Mouse (Mus musculus): ENCODE results near the gene S1pr2. TPM values are rescaled to one million over a fixed set of nuclear protein-coding genes. Genes with fewer than 3 reads are reported as not detected.
A peak's percentile ranks its signal among the peaks of the same experiment; 100 is the strongest.

Gene S1pr2
- polyA plus RNA-seq, 1 experiment, result 32.1 TPM

DNA sequence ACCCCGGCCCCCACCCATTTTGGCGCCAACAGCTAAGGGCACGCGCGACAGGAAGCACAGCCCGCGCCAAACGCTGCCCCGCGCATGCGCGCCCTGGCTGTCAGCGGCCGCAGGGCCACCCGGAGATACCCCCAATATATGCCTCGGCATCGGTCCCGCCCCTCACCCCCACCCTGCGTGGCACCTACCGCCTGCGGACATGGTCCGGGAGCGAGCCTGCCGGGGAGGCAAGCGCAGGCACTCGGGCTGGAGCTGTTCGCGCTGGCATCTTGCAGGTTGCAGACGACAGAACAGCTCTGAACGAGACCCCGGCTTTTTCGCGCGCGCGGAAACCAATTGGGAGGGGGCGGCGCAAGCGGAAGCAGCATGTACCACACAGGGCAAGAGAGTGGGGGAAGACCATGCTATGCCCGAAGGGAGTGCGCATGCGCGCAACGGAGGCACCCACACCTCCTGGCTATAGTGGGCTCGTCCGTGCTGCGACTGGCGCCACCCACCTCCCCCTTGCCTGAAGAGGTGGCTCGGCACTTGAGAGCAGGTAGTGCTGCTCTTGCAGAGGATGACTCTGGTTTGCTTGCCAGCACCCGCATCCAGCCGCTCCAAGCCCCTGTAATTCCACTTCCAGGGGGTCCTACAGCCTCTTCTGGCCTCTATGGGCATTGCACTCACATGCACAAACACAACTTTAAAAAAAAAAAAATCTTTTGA lies 23.9 kb downstream of the S1pr2 start:
- no peak for TF ChIP-seq CTCF (IDR thresholded peaks at IDR 0.05; ENCODE audit: insufficient read depth, low read length)
- peak; percentile 25; the same call in 1 of the 2 replicates for TF ChIP-seq POLR2A (IDR thresholded peaks at IDR 0.05; ENCODE audit: borderline replicate concordance, extremely low read depth, low read depth, low read length)
- peak; percentile 91 for DNase-seq
- Histone ChIP-seq H3K4me3 (replicated peaks; ENCODE audit: extremely low read depth, low read depth, low read length) (peak overlapping the region; percentile 94), H3K4me1 (ENCODE audit: control insufficient read depth, insufficient read depth, low read length) (peaks cover 6% of the 10 kb centered on the region; the same call in 1 of the 2 replicates)
- WGBS, result under 1% methylated on average over 51 of the region's 51 CpGs

DNA sequence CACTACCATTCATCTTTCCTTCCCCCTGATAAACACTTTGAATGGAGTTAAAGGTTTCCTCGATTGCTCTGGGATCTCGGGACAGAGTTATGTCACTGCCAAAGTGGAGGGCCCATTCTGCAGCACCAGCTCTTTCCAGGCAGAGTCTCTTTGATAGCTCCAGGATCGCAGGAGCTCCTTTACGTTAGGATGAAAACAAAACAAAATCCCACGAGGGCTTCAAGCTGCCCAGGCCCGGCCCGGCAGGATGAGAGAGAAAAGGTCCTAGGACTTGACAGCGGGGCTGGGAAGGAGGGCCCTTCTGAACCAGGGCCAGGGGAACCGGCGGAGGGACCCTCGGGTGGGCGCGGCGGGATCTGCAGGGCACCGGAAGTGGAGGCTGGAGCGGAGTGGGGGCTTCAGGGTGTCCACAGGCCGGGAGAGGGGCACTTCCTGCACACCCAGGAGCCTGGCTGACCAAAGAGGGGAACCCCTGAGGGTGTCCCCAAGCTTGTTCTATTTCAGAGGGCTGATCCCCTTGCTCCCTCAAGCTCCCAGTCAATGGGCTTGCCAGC lies 24.5 kb downstream of the S1pr2 start:
- WGBS, result 2% methylated on average over 17 of the region's 17 CpGs
- H3K4me1 ChIP-seq (ENCODE audit: control insufficient read depth, insufficient read depth, low read length), result peaks cover 6% of the 10 kb centered on the region; the same call in 1 of the 2 replicates
- no peak for DNase-seq
- H3K4me3 ChIP-seq (replicated peaks; ENCODE audit: extremely low read depth, low read depth, low read length), result peak overlapping the region; percentile 94
- TF ChIP-seq POLR2A (IDR thresholded peaks at IDR 0.05; ENCODE audit: borderline replicate concordance, extremely low read depth, low read depth, low read length) (no peak), CTCF (IDR thresholded peaks at IDR 0.05; ENCODE audit: insufficient read depth, low read length) (no peak)

DNA sequence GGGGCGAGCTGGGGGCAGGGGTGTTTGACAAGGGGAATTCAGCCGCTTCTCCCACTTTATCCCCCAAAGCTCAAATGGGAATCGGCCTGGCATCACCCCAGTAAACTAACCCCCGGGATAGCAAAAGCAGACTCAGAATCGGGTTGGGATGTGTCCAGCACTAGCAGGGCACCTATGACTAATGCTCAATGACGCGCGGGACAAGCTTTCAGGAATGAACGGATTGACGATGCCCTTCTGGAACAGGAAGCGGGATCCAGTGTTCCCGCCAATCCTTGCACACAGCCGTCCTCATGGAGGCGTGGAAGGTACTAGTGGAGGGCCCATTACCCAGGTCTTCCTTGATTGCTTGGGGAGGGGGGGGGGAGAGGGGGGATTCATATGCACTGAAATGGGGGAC lies 25.1 kb downstream of the S1pr2 start:
- 6% methylated on average over 14 of the region's 14 CpGs for WGBS
- Histone ChIP-seq H3K4me1 (ENCODE audit: control insufficient read depth, insufficient read depth, low read length) (peaks cover 6% of the 10 kb centered on the region; the same call in 1 of the 2 replicates), H3K4me3 (replicated peaks; ENCODE audit: extremely low read depth, low read depth, low read length) (peak overlapping the region; percentile 2)
- TF ChIP-seq POLR2A (IDR thresholded peaks at IDR 0.05; ENCODE audit: borderline replicate concordance, extremely low read depth, low read depth, low read length), result no peak
- TF ChIP-seq CTCF (IDR thresholded peaks at IDR 0.05; ENCODE audit: insufficient read depth, low read length), result no peak
- DNase-seq, result no peak

DNA sequence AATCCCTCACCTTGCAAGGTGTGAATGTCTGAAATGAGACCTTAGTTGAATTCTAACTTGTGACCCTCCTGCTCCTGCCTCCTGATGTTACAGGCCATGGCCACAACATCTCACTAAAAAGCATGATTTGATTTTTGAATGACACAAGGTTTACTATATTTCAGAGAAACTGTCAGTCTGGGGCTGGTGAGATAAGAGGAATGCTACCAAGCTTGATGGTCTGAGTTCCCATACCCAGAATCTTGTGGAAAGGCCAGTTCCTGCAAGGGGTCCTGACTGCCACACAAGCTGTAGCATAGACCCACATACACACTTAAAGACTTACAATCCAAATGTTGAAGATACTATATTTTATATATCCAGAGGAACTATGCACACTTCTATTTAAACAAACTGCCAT lies 26.2 kb downstream of the S1pr2 start:
- Histone ChIP-seq H3K4me1 (ENCODE audit: control insufficient read depth, insufficient read depth, low read length) (peaks cover 6% of the 10 kb centered on the region; the same call in 1 of the 2 replicates), H3K4me3 (replicated peaks; ENCODE audit: extremely low read depth, low read depth, low read length) (no peak overlapping the region)
- DNase-seq, result no peak
- TF ChIP-seq POLR2A (IDR thresholded peaks at IDR 0.05; ENCODE audit: borderline replicate concordance, extremely low read depth, low read depth, low read length), result no peak
- TF ChIP-seq CTCF (IDR thresholded peaks at IDR 0.05; ENCODE audit: insufficient read depth, low read length), result no peak

DNA sequence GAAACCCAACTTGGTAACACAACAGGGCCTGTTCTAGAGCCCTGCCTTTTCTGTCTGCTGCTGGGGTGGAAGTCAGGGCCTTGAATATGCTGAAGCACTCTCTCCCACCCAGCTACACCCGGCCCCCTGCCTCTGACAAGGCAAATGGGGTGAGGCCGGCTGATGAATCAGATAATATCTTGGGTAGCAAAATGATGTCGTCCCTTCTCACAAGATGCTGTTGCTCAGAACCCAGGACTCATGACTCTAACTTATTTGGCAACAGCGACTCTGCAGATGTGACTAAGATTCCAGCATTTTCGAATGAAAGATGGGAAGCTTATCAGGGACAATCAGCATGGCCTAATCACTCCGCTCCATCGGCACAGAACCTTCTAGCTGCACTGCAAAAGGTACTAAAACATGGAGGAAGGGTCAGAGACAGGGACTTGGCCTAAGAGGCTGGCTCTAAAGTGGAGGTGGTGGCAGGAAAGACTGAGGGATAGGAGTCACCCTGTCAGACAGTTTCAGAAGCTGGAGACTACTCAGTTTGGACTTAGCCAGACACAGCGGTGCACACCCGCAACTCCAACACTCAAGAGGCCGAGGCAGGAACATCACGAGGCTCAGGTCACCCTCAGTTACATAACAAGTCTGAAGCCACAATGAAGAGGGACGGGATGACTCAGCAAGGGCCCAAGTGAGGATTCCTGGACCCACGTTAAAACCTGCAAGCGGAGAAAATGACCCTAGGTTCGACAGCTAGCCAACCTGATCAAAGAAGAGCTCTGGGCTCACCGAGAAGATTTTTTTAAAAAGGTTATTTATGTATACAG lies 30.3 kb downstream of the S1pr2 start:
- peaks cover 1% of the 10 kb centered on the region; the same call in 1 of the 2 replicates for H3K4me1 ChIP-seq (ENCODE audit: control insufficient read depth, insufficient read depth, low read length)
- no peak overlapping the region for H3K4me3 ChIP-seq (replicated peaks; ENCODE audit: extremely low read depth, low read depth, low read length)
- WGBS, result 64% methylated on average over 16 of the region's 16 CpGs
- TF ChIP-seq POLR2A (IDR thresholded peaks at IDR 0.05; ENCODE audit: borderline replicate concordance, extremely low read depth, low read depth, low read length) (no peak), CTCF (IDR thresholded peaks at IDR 0.05; ENCODE audit: insufficient read depth, low read length) (no peak)
- no peak for DNase-seq

DNA sequence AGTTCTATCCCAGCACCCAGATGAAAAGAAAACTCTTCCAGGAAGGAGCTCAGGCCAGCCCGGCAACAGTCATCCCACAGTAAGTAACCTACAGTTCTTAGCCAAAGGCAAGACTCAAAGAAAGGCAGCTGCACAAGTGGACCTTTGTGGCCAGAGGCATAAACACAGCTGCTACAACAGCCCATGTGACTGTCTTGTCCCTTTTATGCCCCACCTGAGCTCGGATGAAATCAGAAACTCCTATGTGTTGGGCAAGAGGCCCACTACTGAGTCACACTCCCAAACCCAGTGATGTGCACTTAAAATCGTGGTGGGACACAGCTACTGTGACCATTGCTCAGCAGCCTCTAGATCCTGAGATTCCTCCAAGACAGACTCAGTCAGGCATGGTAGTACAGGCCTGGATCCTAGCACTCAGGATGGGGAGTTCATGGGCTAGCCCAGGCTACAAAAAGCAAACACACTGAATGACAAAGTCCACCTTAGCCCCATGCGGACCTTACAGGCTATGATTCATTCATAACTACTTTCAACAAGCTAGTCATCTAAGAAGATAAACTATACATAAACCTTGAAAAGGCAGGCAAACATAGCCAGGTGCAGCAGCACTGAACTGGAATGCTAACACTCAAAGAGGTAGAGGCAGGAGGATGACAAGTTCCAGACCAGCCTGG lies 31.7 kb downstream of the S1pr2 start:
- TF ChIP-seq CTCF (IDR thresholded peaks at IDR 0.05; ENCODE audit: insufficient read depth, low read length) (no peak), POLR2A (IDR thresholded peaks at IDR 0.05; ENCODE audit: borderline replicate concordance, extremely low read depth, low read depth, low read length) (no peak)
- 59% methylated on average over 4 of the region's 4 CpGs for WGBS
- H3K4me1 ChIP-seq (ENCODE audit: control insufficient read depth, insufficient read depth, low read length), result no peaks in the 10 kb centered on the region
- H3K4me3 ChIP-seq (replicated peaks; ENCODE audit: extremely low read depth, low read depth, low read length), result no peak overlapping the region
- DNase-seq, result no peak

DNA sequence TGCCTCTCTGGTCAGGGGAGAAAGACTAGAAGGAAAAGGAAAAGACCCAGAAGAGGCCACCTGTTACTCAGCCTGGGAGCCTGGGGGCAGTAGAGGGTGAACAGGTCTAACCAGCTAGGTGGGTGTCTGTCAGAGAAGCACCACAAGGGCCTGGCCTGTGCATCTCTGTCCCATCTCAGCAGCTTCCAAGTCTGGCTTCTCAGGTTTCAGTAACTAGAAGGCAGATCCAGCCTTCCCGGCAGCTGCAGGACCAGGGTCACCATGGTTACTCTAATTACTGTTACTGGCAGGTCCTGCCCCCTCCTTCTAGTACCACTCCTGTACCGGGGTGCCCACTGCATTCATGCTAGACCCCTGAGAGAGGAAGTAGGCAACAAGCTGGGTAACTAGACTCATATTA lies 32.7 kb downstream of the S1pr2 start:
- TF ChIP-seq POLR2A (IDR thresholded peaks at IDR 0.05; ENCODE audit: borderline replicate concordance, extremely low read depth, low read depth, low read length) (no peak), CTCF (IDR thresholded peaks at IDR 0.05; ENCODE audit: insufficient read depth, low read length) (no peak)
- DNase-seq, result no peak
- 25% methylated on average over 2 of the region's 2 CpGs for WGBS
- Histone ChIP-seq H3K4me3 (replicated peaks; ENCODE audit: extremely low read depth, low read depth, low read length) (no peak overlapping the region), H3K4me1 (ENCODE audit: control insufficient read depth, insufficient read depth, low read length) (no peaks in the 10 kb centered on the region)

DNA sequence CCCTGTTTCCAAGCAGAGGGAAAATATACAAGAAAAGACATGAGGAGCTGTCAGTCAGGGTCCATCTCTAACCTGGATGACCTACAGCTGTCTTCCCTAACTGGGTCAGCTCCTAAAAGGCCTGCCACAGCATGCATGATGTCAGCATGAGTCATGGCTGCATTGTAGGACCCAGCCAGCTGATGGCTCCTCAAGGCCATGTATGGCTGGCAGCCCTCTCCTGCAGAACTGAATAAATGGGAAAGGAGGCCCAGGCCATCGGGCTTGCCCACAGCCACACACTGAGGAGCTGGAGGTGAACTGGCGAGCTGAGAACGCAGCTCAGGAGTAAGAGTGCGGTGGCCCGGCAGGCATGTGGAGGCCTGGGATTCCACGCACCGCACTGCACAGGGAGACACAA lies 33.2 kb downstream of the S1pr2 start:
- DNase-seq, result no peak
- Histone ChIP-seq H3K4me1 (ENCODE audit: control insufficient read depth, insufficient read depth, low read length) (no peaks in the 10 kb centered on the region), H3K4me3 (replicated peaks; ENCODE audit: extremely low read depth, low read depth, low read length) (no peak overlapping the region)
- TF ChIP-seq POLR2A (IDR thresholded peaks at IDR 0.05; ENCODE audit: borderline replicate concordance, extremely low read depth, low read depth, low read length) (no peak), CTCF (IDR thresholded peaks at IDR 0.05; ENCODE audit: insufficient read depth, low read length) (no peak)
- 83% methylated on average over 7 of the region's 7 CpGs for WGBS

DNA sequence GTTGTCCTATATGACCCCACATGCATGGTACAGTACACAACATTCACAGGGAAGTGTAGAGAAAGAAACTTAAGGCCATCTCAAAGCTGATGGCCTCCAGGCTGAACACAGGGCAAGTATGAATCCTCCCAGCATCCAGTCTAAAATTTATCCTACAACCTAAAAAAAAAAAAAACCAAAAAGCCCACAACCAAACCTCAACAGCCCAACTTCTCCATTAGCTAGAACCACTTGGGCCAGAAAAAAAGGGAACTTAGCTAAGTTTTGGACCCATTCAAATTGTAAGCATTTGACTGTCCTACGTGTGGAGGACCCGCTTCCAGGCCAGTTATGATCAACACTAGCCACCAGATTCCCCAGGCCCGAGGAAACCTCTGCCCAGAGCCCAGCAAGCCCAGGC lies 53.3 kb downstream of the S1pr2 start:
- Histone ChIP-seq H3K4me3 (replicated peaks; ENCODE audit: extremely low read depth, low read depth, low read length) (no peak overlapping the region), H3K4me1 (ENCODE audit: control insufficient read depth, insufficient read depth, low read length) (no peaks in the 10 kb centered on the region)
- TF ChIP-seq POLR2A (IDR thresholded peaks at IDR 0.05; ENCODE audit: borderline replicate concordance, extremely low read depth, low read depth, low read length) (no peak), CTCF (IDR thresholded peaks at IDR 0.05; ENCODE audit: insufficient read depth, low read length) (no peak)
- WGBS, result 88% methylated on average over 3 of the region's 3 CpGs
- no peak for DNase-seq
